Mouse (Mus musculus): ENCODE measurements at regions not wholly inside any gene's neighbourhood (a gene's known extent, or its start where the extent isn't known, plus 50 kb on each side); places are given as distances from the start of the nearest gene placed in this dataset.

DNA sequence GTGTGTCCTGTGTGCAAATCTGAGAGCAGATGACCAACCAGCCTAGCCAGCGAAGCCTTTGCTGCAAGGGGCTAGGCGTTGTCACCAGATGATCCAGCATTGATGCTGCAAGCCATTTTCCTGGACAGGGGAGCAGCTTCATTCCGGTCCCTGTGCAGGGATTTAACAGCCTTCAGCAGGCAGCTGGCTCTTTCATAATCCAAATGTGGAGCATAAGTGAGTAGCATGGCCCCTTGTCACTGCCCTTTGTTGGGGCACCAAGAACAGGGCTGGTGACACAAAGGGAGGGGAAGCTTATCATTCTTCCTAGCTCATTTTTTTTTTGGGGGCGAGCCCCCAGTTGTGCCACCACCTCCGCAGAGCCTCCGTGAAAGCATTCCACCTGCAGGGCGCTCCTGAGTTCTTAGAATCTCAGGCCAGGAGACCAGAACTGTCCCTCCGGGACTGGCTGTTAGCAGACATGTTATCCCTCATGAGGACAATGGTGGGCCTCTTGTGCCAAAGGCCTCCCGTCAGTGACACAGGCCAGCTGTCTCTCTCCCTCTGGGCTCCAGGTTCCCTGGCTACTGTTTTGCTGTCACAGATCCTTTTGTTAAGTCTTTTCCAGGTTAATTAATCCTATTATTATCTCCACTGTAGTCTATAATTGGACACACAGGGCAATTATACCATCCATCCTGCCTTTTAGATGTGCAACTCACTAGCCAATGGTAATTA is 430.7 kb upstream of the Fam160b2 start:
- no peak overlapping the region for H3K4me2 ChIP-seq (ENCODE audit: low read depth)
- H3K4me3 ChIP-seq (ENCODE audit: insufficient read depth in 1 of 2, low read depth in 2 of 2, low read length in 2 of 2): no peak overlapping the region
- H3K4me1 ChIP-seq (replicated peaks; ENCODE audit: control insufficient read depth in 2 of 2, insufficient read depth in 2 of 2, low read length in 1 of 2): no peaks in the 10 kb centered on the region
- no peak for TF ChIP-seq CTCF (IDR thresholded peaks at IDR 0.05; ENCODE audit: low read depth)
- TF ChIP-seq EP300 (IDR thresholded peaks at IDR 0.05; ENCODE audit: low read depth): no peak
- no peak overlapping the region for H3K9ac ChIP-seq (replicated peaks)
- H3K27ac ChIP-seq: no peak overlapping the region
- DNase-seq (ENCODE audit: low read depth in 3 of 3, low spot score in 3 of 3) (no peak), ATAC-seq (ENCODE audit: insufficient read depth) (no peak)
- 72% methylated on average over 9 of the region's 9 CpGs for WGBS (ENCODE audit: insufficient replicate concordance)
- H3K36me3 ChIP-seq (replicated peaks; ENCODE audit: control insufficient read depth, insufficient read depth, low read depth): no peaks in the 10 kb centered on the region
- H3K27me3 ChIP-seq (ENCODE audit: control insufficient read depth, insufficient read depth, low read length): no peaks in the 10 kb centered on the region
- no peaks in the 10 kb centered on the region for H3K9me3 ChIP-seq (ENCODE audit: control insufficient read depth, low read length)
